In genomic region chrX:164135304-164135818, GRCm38 (mm10) we compare ENCODE assay signal across 32 mouse cellular contexts. TPM values are rescaled to one million over a fixed set of nuclear protein-coding genes. Genes with fewer than 3 reads are reported as not detected.
DNase-seq lines count a peak whose midpoint lies in the region; ATAC-seq and TF ChIP-seq lines count a peak whose summit lies in the region.
"Had no signal": no experiment of that assay in that cellular context is flagged by ENCODE, and none has a peak within 500 bp of the region (broad histone marks: within the 10 kb centered on the region; RNA-seq: fewer than 3 reads in every experiment).

No protein-coding gene starts in this region.

- H3K4me1 ChIP-seq in kidney, adult 2 months (ENCODE audit: control insufficient read depth, insufficient read depth, low read length), result peaks cover 3% of the 10 kb centered on the region; the same call in 1 of the 2 replicates
- no peaks in the 10 kb centered on the region for H3K4me1 ChIP-seq in intestine, embryonic 15.5 days (replicated peaks)
- no peaks in the 10 kb centered on the region for H3K4me1 ChIP-seq in intestine, postnatal 0 days (replicated peaks; ENCODE audit: control insufficient read depth, insufficient read depth, low read length)
- H3K4me1 ChIP-seq in stomach, postnatal 0 days (replicated peaks; ENCODE audit: control insufficient read depth, insufficient read depth), result no peaks in the 10 kb centered on the region
- H3K4me1 ChIP-seq: hindbrain, embryonic 12.5 days; hindbrain, embryonic 15.5 days had no signal

- no peak overlapping the region for H3K4me3 ChIP-seq in kidney, adult 2 months (ENCODE audit: insufficient read depth, low read depth, low read length)
- no peak overlapping the region for H3K4me3 ChIP-seq in intestine, embryonic 15.5 days (replicated peaks)
- H3K4me3 ChIP-seq in intestine, postnatal 0 days (ENCODE audit: low read depth, low read length), result no peak overlapping the region
- H3K4me3 ChIP-seq in stomach, postnatal 0 days (ENCODE audit: low read depth, low read length), result no peak overlapping the region
- H3K4me3 ChIP-seq: gastrocnemius, adult 2 months; hindbrain, embryonic 12.5 days; hindbrain, embryonic 15.5 days had no signal

- DNase-seq in kidney, adult 2 months, result peak; percentile 33
- DNase-seq in kidney, adult 8-10 months, result no peak
- DNase-seq in stomach, postnatal 0 days (ENCODE audit: low spot score), result no peak
- no peak for DNase-seq in adrenal gland, postnatal 25 days
- DNase-seq in urinary bladder, postnatal 4 days (ENCODE audit: low spot score in 2 of 2), result no peak
- DNase-seq: adrenal gland, postnatal 10 days; B cell, adult 2 months; cerebellum, adult 11 months; cerebellum, adult 2 months; cerebellum, adult 9-11 months; cerebellum, postnatal 36 days; embryo, embryonic 11 days; forebrain, postnatal 0 days; gastrocnemius, adult 2 months; gastrocnemius, postnatal 14 days had no signal

- H3K27ac ChIP-seq in kidney, adult 2 months (ENCODE audit: insufficient read depth, low read depth, low read length), result peak overlapping the region; percentile 50; the same call in 1 of the 2 replicates
- no peak overlapping the region; the same call in 1 of the 2 replicates for H3K27ac ChIP-seq in intestine, embryonic 15.5 days
- H3K27ac ChIP-seq in intestine, postnatal 0 days (ENCODE audit: low read depth, low read length), result peak overlapping the region; percentile 70
- 0 out of 2 replicates have a peak overlapping the region, but pooled peaks have one; percentile 24 for H3K27ac ChIP-seq in stomach, postnatal 0 days (replicated peaks)
- H3K27ac ChIP-seq: gastrocnemius, adult 2 months; hindbrain, embryonic 12.5 days; hindbrain, embryonic 15.5 days had no signal

- no peaks in the 10 kb centered on the region for H3K36me3 ChIP-seq in kidney, adult 2 months (ENCODE audit: control insufficient read depth, insufficient read depth, low read length)
- H3K36me3 ChIP-seq in intestine, embryonic 15.5 days, result no peaks in the 10 kb centered on the region
- no peaks in the 10 kb centered on the region for H3K36me3 ChIP-seq in intestine, postnatal 0 days (ENCODE audit: control insufficient read depth, insufficient read depth)
- no peaks in the 10 kb centered on the region for H3K36me3 ChIP-seq in stomach, postnatal 0 days (ENCODE audit: control insufficient read depth, insufficient read depth, low read length)
- H3K36me3 ChIP-seq: G1E; hindbrain, embryonic 12.5 days; hindbrain, embryonic 15.5 days had no signal

- ATAC-seq in intestine, embryonic 15.5 days, result peak; percentile 91
- peak; percentile 92 for ATAC-seq in intestine, postnatal 0 days
- ATAC-seq in stomach, postnatal 0 days (ENCODE audit: low FRiP score, low TSS enrichment), result no peak
- ATAC-seq: forebrain, embryonic 14.5 days; forebrain, postnatal 0 days; Patski had no signal

- TF ChIP-seq EP300 in stomach, postnatal 0 days (optimal IDR thresholded peaks at IDR 0.05), result no peak

- H3K9me3 ChIP-seq in intestine, embryonic 15.5 days, result no peaks in the 10 kb centered on the region
- H3K9me3 ChIP-seq in intestine, postnatal 0 days (ENCODE audit: control insufficient read depth), result no peaks in the 10 kb centered on the region
- H3K9me3 ChIP-seq in stomach, postnatal 0 days (ENCODE audit: control insufficient read depth, low read length), result no peaks in the 10 kb centered on the region
- H3K9me3 ChIP-seq: G1E; hindbrain, embryonic 12.5 days; hindbrain, embryonic 15.5 days had no signal

- H3K27me3 ChIP-seq in kidney, adult 2 months (replicated peaks; ENCODE audit: control insufficient read depth, insufficient read depth, low read length), result no peaks in the 10 kb centered on the region
- H3K27me3 ChIP-seq in intestine, embryonic 15.5 days (replicated peaks), result no peaks in the 10 kb centered on the region
- H3K27me3 ChIP-seq in intestine, postnatal 0 days (replicated peaks; ENCODE audit: control insufficient read depth, insufficient read depth, low read length), result no peaks in the 10 kb centered on the region
- H3K27me3 ChIP-seq in stomach, postnatal 0 days (ENCODE audit: control insufficient read depth, insufficient read depth, low read length), result no peaks in the 10 kb centered on the region
- H3K27me3 ChIP-seq: CH12.LX had no signal

- 59% methylated on average over 4 of the region's 4 CpGs for WGBS in kidney, adult 2 months
- 71% methylated on average over 4 of the region's 4 CpGs for WGBS in intestine, embryonic 15.5 days
- WGBS in intestine, postnatal 0 days, result 49% methylated on average over 4 of the region's 4 CpGs
- 55% methylated on average over 4 of the region's 4 CpGs for WGBS in stomach, postnatal 0 days

- H3K9ac ChIP-seq in intestine, embryonic 15.5 days, result no peak overlapping the region
- H3K9ac ChIP-seq in intestine, postnatal 0 days (ENCODE audit: low read depth, low read length), result no peak overlapping the region
- H3K9ac ChIP-seq in stomach, postnatal 0 days (ENCODE audit: low read length), result no peak overlapping the region
- H3K9ac ChIP-seq: forebrain, postnatal 0 days; hindbrain, embryonic 12.5 days; hindbrain, embryonic 15.5 days had no signal

- no peak for TF ChIP-seq POLR2A in kidney, adult 2 months (IDR thresholded peaks at IDR 0.05; ENCODE audit: low read depth, low read length)

- no peak for TF ChIP-seq CTCF in kidney, adult 2 months (conservative IDR thresholded peaks at IDR 0.05; ENCODE audit: insufficient read depth, insufficient read length, low read depth, low read length)
- TF ChIP-seq CTCF in intestine, postnatal 0 days (IDR thresholded peaks at IDR 0.05; ENCODE audit: low read depth), result no peak
- TF ChIP-seq CTCF in stomach, postnatal 0 days (IDR thresholded peaks at IDR 0.05; ENCODE audit: low read depth), result no peak

- H3K4me2 ChIP-seq in intestine, embryonic 15.5 days (replicated peaks), result no peak overlapping the region
- H3K4me2 ChIP-seq in intestine, postnatal 0 days (replicated peaks; ENCODE audit: low read depth), result no peak overlapping the region
- H3K4me2 ChIP-seq in stomach, postnatal 0 days (replicated peaks; ENCODE audit: low read depth), result no peak overlapping the region
- H3K4me2 ChIP-seq: heart, embryonic 11.5 days; hindbrain, embryonic 12.5 days; hindbrain, embryonic 15.5 days had no signal

RNA-seq across cellular contexts. Expression of gene Ace2, which starts 3.8 kb away (rescaled TPM):
- polyA plus RNA-seq in kidney, adult 2 months (2012; rRNA removed), result 8.4 and 11.0 TPM in 2 replicates
- 69.3 and 74.3 TPM in 2 replicates for polyA plus RNA-seq in intestine, embryonic 15.5 days (2015; fragmentation: Nextera tagmentation; extraction: Ambion mirVana)
- 515 and 570 TPM in 2 replicates for polyA plus RNA-seq in intestine, postnatal 0 days (2015; fragmentation: Nextera tagmentation; extraction: Ambion mirVana)
- 40.4 and 47.7 TPM in 2 replicates for polyA plus RNA-seq in stomach, postnatal 0 days (2015; fragmentation: Nextera tagmentation; extraction: Ambion mirVana)
- total RNA-seq in adrenal gland, postnatal 25 days (2021), result 10.9 and 15.9 TPM in 2 replicates
- total RNA-seq: hematopoietic stem cell, adult 5-6 weeks had no signal
- polyA plus RNA-seq: embryonic facial prominence, embryonic 11.5 days; forebrain, embryonic 14.5 days; G1E; heart, embryonic 11.5 days; heart, embryonic 14.5 days had no signal

RNA-seq across cellular contexts. Expression of gene Cltrn, which starts 46.7 kb away (rescaled TPM):
- 171 and 274 TPM in 2 replicates for polyA plus RNA-seq in kidney, adult 2 months (2012; rRNA removed)
- 9.5 and 10.7 TPM in 2 replicates for polyA plus RNA-seq in intestine, embryonic 15.5 days (2015; fragmentation: Nextera tagmentation; extraction: Ambion mirVana)
- polyA plus RNA-seq in intestine, postnatal 0 days (2015; fragmentation: Nextera tagmentation; extraction: Ambion mirVana), result 3.4 and 3.8 TPM in 2 replicates
- 1.5 and 1.7 TPM in 2 replicates for polyA plus RNA-seq in stomach, postnatal 0 days (2015; fragmentation: Nextera tagmentation; extraction: Ambion mirVana)
- not detected in 2 replicates for total RNA-seq in adrenal gland, postnatal 25 days (2021)
- total RNA-seq: CH12.LX; forebrain, postnatal 0 days; gastrocnemius, adult 2 months; gastrocnemius, postnatal 14 days; gastrocnemius, postnatal 4 days; heart, adult 8-10 months; heart, postnatal 25 days; hematopoietic stem cell, adult 5-6 weeks had no signal
- polyA plus RNA-seq: cortical plate, adult 2 months; embryonic facial prominence, embryonic 11.5 days; heart, embryonic 14.5 days; heart, postnatal 0 days; Patski had no signal

RNA-seq across cellular contexts. Expression of gene Siah1b, which starts 59.1 kb away (rescaled TPM):
- polyA plus RNA-seq in kidney, adult 2 months (2012; rRNA removed), result 5.9 and 6.7 TPM in 2 replicates
- polyA plus RNA-seq in intestine, embryonic 15.5 days (2015; fragmentation: Nextera tagmentation; extraction: Ambion mirVana), result 23.0 and 25.6 TPM in 2 replicates
- 7.3 and 7.8 TPM in 2 replicates for polyA plus RNA-seq in intestine, postnatal 0 days (2015; fragmentation: Nextera tagmentation; extraction: Ambion mirVana)
- polyA plus RNA-seq in stomach, postnatal 0 days (2015; fragmentation: Nextera tagmentation; extraction: Ambion mirVana), result 8.9 and 9.5 TPM in 2 replicates
- 5.4 and 8.7 TPM in 2 replicates for total RNA-seq in adrenal gland, postnatal 25 days (2021)

Comparison
In these comparisons a context has a peak if more than half of its experiments do, and no peak if none do; other contexts are left out.
1. RNA of gene Cltrn, which starts 46.7 kb away (polyA plus RNA-seq): 171 to 274 TPM in kidney, adult 2 months; 9.5 to 10.7 TPM in intestine, embryonic 15.5 days, 3.4 to 3.8 TPM in intestine, postnatal 0 days and 1.5 to 1.7 TPM in stomach, postnatal 0 days; every median in the first group is over 10 times any median in the second.